Mouse (Mus musculus) left cerebral cortex, postnatal 10 days (tissue): ENCODE measurements around the gene Prl8a9. TPM values are rescaled to one million over a fixed set of nuclear protein-coding genes. Genes with fewer than 3 reads are reported as not detected.

ENCODE experiments used
- DNase-seq, 2 experiments: peaks; one replicate each; pipeline ENCODE4 v3.0.0; 2021 to 2022; ENCODE audit warnings: low spot score in 2 of 2, mixed read lengths in 1 of 2; ENCODE audit errors: extremely low spot score in 1 of 2
- intact Hi-C: fragments of 180-260 bp; cut with DNase I; formaldehyde crosslinking; loops from one replicate; pipeline ENCODE4 v1.15.1; 2025
- total RNA-seq, 2 experiments: library from RNA; stranded (reverse); gene quantifications; 2 replicates each; pipeline ENCODE4 v1.2.3; 2021

Gene Prl8a9
- not detected for total RNA-seq

DNA sequence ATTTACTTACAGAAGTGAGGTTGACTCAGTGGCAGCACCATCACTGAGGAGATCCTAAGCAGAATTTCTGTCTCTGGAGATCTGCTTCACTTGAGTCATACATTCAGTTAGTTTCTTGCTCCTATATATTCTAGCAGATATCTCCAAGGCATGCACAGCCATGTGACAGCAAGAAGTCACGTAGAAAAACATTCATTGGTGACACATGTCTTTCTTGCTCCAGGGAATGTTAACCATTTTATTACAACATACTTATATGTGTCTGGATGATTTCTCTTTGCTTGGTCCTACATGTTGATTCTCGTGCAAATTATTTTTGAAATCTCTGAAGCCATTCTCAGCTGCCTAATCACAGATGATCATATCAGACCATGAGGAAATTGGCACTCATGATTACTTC lies at the start of gene Prl8a9:
Gene Prl8a9, minus strand, starts transcription at position 101 of the 400 bp plus-strand sequence.
- no peak for DNase-seq
- intact Hi-C loops, result no loop called here

DNA sequence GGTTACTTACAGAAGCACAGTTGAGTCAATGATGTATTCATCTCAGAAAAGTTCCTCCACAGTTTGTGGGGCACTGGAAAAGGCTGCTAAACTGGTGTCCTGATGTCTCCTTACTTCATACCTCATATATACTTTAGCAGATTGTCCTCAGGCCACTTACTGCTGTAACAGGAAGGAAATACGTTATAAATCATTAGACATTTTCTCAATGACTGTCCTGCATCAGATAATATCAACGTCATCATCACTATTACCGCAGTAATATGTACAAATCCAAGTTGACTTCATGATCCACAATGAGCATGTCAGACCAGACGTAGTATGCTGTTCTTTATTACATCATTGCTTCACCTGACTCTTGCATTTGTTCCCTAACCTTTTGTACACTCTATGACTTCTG lies 46.1 kb upstream of the Prl8a9 start, which contains the start of gene Prl7b1:
Gene Prl7b1, minus strand, starts transcription at position 101 of the 400 bp plus-strand sequence.
- intact Hi-C loops, result no loop called here

DNA sequence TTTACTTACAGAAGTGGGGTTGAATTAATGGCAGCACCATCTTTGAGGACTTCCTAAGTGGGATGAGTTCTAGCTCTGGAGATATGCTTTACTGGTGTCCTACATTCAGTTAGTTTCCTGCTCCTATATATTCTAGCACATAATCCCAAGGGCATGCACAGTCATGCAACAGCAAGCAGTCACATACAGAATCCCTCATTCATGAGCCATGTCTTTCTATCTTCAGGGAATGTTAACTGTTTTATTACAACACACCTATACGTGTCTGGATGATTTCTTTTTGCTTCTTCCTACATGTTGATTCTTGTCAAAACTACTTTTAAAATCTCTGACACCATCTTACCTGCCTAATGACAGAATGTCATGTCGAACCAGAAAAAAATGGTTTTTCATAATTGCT lies 17.7 kb upstream of the Prl8a9 start, which contains the start of gene Prl8a1:
Gene Prl8a1, minus strand, starts transcription at position 101 of the 400 bp plus-strand sequence.
- no peak for DNase-seq
- intact Hi-C loops, result no loop called here

More for the DNA sequence above, 46.1 kb upstream of the Prl8a9 start, which contains the start of gene Prl7b1:
- no peak for DNase-seq

DNA sequence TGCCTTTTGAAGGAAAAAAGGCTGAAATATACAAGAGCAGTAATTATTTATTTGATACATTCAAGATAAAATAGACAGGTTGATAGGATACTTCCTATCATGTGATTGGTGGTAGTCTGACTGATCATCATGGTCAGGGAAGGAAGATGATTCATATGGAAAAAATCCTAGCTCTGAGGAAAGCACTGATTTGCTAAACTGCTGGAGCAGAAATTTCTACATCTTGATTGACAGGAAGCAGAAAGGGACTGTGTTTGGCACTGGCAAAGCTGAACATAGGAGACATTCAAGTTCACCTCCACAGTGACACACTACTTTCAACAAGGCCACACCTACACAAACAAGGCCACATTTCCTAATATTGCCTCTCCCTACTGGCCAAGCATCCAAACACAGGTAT lies 11.1 kb downstream of the Prl8a9 start:
- no peak for DNase-seq
- intact Hi-C loops, result no loop called here

DNA sequence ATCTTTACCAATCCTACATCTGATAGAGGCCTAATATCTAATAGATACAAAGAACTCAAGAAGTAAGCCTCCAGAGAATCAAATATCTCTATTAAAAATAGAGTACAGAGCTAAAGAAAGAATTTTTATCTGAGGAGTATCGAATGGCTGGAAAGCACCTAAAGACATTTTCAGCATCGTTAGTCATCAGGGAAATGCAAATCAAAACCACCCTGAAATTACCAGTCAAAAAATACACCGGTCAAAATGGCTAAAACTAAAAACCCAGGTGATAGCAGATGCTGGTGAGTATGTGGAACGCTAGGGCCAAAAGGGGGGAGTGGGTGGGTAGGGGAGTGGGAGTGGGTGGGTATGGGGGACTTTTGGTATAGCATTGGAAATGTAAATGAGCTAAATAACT lies 41.2 kb downstream of the Prl8a9 start:
- DNase-seq, result no peak
- intact Hi-C loops, result no loop called here

DNA sequence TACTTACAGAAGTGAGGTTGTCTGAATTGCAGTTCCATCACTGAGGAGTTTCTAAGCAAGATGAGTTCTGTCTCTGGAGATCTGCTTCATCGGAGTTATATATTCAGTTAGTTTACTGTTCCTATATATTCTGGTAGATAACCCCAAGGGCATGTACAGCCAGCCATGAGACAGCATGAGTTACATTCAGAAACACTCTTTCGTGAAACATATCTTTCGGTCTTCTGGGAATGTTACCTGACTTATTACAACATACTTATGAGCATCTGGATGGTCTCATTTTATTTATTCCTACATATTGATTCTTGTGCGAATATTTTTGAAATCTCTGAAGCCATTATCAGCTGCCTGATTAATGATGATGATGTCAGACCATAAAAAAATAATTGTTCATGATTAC lies 51.3 kb downstream of the Prl8a9 start, which contains the start of gene Prl8a8:
Gene Prl8a8, minus strand, starts transcription at position 101 of the 400 bp plus-strand sequence.
- intact Hi-C loops, result no loop called here
- no peak for DNase-seq

Other genes starting within 250 kb of the Prl8a9 start
- not detected for gene Prl8a2, start 218.9 kb downstream of the Prl8a9 start, total RNA-seq
- not detected for gene Prl2b1, start 173.8 kb downstream of the Prl8a9 start, total RNA-seq
- not detected for gene Prl8a6, start 125.9 kb downstream of the Prl8a9 start, total RNA-seq
- not detected for gene Prl8a8, start 51.4 kb downstream of the Prl8a9 start, total RNA-seq
- not detected for gene Prl8a1, start 17.6 kb upstream of the Prl8a9 start, total RNA-seq
- gene Prl7b1, start 46.0 kb upstream of the Prl8a9 start, total RNA-seq, result not detected
- gene Prl7a1, start 77.9 kb upstream of the Prl8a9 start, total RNA-seq, result not detected
- not detected for gene Prl7a2, start 103.4 kb upstream of the Prl8a9 start, total RNA-seq
- gene Prl7d1, start 152.1 kb upstream of the Prl8a9 start, total RNA-seq, result not detected
- gene Prl7c1, start 216.2 kb upstream of the Prl8a9 start, total RNA-seq, result not detected
- gene Prl2a1, start 237.0 kb upstream of the Prl8a9 start, total RNA-seq, result not detected